Mouse (Mus musculus): ENCODE data around the gene Lamp1.

Lamp1 gene

DNA sequence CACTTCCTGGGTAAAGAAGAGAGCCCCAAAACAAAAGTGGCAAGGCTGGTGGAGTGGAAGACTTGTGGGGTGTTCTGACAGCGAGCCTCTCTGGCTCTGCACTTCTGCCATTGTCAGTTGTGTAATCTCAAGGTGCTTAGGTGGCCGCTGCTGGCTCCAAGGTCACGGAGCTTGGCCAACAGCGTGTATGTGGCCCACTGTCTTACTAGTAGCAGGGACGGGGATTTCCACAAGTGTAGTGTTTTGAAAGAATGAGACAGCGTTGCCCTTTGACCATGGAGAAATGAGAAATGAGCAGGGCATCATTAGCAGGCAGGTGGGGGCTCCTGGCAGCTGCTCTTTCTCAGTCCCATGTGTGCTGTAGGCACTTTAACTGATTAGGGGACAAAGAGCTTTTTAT lies 3.1 kb downstream of the Lamp1 start:
- in situ Hi-C loops (cut with MboI, MseI) = loop anchor here in 1 of 2 experiments (5.0 kb wide), 1 partner anchor 50 kb away; no protein-coding TSS in a partner anchor

DNA sequence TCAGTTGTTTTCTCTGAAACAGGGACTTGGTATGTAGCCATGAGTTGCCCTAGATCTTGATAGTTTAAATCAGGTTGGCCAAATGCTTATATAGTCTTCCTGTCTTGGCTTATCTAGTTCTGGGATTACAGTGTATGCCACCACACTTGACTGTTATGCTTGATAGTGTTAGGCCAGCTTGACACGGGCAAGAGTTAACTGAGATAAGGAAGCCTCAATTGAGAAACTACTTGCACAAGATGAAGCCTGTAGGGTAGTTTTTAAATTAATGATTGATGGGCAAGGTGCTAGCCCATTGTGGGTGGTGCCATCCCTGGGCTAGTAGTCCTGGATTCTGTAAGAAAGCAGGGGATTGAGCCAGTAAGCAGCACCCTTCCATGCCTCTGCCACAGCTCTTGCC lies 4.6 kb downstream of the Lamp1 start:
- in situ Hi-C loops (cut with MboI, MseI) = loop anchor here in 1 of 2 experiments (5.0 kb wide), 1 partner anchor 49 kb away; no protein-coding TSS in a partner anchor

DNA sequence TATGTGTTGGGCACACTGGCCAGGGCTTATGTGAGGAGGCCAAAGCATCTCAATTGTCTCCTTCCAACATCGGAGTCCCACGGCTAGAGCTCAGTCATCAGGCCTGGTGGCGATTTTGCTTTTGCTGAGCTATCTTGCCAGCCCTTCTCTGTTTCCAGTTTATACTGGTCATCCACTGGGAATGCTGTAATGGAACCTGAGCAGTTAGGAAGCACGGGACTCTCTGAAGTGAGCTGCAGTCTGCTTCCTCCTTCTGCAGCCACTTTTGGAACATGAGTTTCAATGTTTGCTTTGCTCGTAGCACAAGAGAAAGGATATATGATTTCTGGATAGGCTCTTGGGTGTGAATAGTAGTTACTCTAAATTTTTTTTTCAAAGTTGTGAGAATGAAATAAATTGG lies 5.4 kb downstream of the Lamp1 start:
- in situ Hi-C loops (cut with MboI, MseI) = loop anchor here in 1 of 2 experiments (5.0 kb wide), 1 partner anchor 48 kb away; no protein-coding TSS in a partner anchor

DNA sequence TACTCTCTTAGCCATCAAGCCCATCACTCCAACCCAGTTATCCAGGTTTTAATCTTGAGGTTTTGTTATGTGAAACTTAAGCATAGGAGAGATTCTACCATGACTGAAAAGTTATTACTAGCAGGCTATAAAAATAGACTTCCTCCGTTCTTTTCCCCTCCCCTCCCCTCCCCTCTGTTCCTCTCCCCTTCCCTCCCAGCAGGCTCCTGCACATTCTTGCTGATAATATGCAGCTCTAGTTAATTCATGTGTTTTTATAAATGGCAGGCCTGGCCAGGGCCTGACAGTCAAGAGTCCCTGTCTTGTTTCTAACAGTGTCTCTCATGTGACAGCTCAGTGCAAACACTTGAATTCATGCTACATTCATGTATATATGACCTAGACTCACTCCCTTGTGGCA lies 11.5 kb downstream of the Lamp1 start:
- in situ Hi-C loops (cut with MboI, MseI) = no loop called here

DNA sequence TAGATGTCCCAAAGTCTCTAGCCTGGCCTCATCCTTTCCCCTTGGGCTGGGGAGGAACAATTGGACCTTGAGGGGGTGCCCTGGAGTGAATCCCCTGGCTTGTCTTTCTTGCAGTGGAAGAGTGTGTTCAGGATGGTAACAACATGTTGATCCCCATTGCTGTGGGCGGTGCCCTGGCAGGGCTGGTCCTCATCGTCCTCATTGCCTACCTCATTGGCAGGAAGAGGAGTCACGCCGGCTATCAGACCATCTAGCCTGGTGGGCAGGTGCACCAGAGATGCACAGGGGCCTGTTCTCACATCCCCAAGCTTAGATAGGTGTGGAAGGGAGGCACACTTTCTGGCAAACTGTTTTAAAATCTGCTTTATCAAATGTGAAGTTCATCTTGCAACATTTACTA lies 15.3 kb downstream of the Lamp1 start:
- in situ Hi-C loops (cut with MboI, MseI) = no loop called here

DNA sequence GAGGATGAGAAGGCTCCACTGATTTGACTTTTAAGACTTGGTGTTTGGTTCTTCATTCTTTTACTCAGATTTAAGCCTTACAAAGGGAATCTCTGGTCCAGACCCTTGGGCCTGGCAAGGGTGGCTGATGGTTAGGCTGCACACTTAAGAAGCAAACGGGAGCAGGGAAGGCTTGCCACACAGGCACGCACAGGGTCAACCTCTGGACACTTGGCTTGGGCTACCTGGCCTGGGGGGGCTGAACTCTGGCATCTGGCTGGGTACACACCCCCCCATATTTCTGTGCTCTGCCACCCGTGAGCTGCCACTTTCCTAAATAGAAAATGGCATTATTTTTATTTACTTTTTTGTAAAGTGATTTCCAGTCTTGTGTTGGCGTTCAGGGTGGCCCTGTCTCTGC lies 15.8 kb downstream of the Lamp1 start:
- in situ Hi-C loops (cut with MboI, MseI) = no loop called here

DNA sequence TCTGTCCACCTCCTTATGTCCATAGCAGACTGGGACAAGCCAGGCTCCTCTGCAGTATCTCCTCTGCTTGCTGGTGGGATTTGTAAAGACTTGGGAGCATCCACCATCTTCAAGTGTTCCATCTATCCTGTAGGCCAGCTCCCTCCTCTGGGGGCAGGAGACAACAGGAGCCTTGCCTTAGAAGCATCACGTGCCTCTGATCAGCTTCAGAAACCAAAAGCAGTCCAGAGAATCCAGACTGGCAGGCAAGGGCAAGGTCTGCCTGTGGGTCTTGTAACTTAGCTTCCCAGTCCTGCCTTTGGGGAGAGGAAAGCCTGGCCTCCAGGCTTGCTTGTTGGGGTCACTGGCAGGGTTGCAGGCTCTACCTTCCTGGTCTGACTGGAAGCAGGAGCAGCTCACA lies 16.7 kb downstream of the Lamp1 start:
- in situ Hi-C loops (cut with MboI, MseI) = no loop called here

DNA sequence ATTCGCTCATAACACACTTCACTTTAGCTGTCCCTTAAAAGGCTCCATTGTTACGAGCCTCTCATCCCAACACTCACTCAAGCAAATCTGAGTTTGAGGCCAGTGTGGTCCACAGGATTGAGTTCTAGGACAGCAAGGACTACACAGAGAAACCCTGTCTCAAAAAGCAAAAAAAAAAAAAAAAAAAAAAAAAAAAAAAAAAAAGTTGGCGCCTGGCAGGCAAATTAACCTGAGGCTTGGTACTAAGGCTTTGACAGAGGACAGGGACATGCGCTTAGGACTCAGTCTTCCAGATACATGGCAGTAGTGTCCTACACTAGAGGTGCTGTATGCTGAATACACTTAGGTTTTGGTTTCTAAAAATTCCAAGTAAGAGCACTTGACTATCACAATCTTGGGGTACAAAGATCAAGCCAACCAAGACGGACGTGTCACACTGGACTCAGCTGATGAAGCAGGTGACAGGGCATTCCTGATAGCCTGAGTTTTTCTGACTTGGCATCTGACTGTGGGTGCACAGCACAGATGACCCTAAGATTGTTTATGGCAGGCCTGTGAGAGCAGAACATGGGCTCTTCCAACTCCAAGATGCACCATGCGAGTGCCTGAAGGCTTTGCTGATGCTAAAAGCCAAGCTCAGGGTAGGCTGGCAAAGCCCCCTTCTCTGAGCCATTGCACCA lies 18.4 kb downstream of the Lamp1 start:
- in situ Hi-C loops (cut with MboI, MseI) = no loop called here

DNA sequence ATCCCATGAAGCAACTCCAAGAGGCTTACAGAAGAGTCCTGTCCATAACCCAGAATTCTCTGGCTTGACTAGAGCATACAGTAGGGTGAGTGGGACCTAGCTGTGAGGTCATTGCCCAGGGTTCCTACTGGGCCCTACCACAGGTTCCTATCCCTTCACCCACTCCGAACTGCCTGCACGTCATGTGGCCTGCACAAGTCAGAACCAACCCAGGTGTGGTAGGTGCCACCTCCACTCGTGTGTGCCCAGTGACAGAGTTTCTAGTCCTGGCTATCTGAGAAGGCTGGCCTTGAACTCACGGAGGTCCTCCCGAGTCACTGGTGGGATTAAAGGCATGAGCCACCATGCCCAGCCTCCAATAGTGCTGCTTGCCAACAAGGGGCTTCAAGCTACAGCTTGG lies 19.2 kb downstream of the Lamp1 start:
- in situ Hi-C loops (cut with MboI, MseI) = no loop called here

DNA sequence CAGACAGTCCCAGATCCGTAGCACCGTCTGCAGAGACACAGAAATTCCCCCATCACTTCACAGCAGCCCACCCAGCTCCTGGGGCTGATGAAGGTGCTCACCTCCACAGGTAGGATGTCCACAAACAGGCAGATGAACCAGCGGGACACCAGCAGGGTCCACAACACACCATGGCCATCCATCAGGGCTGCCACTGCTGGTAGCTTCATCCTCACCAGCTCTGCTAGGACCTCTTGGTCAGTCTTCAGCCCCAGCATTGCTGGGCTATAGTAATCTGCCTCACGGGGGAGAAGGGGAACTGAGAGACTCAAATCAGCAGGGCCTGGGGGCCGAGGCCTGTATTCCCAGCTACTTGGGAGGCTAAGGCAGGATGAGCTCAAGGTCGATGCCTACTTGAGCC lies 20.5 kb downstream of the Lamp1 start:
- in situ Hi-C loops (cut with MboI, MseI) = no loop called here

DNA sequence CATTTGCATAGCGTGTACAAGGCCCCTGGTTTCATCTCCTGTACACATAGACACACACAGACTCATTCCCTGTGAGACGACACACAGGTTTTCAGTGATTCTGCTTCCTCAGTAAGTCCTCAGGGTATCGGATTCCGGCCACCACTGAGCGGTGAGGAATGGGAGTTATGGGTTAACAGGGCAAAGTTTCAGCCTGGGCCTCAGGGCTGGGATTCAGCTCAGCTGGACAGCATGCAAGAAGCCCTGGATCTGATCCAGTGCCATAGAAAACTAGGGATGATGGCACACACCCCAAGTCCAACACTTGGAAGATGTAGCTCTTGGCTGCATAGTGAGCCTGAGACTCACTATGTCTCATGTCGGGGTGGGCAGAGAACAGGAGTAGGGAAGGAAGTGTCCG lies 21.0 kb downstream of the Lamp1 start:
- in situ Hi-C loops (cut with MboI, MseI) = no loop called here

DNA sequence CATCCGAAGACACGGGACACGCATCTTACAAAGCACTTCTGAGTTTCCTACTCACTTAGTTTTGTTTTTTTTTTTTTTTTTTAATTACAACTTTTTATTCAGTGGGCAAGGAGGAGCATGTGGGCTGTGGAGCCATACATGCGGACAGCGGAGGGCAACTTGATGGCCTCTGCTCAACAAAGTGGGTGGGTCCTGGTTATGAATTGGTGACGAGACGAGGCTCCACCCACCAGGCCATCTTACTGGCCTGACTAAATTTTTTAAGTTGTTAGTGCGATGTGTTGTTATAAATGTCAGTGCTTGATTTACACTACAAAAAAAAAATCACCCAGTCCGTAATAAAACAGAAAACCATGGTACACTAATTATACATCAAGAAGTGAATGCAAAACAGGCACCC lies 21.4 kb downstream of the Lamp1 start:
- in situ Hi-C loops (cut with MboI, MseI) = no loop called here

DNA sequence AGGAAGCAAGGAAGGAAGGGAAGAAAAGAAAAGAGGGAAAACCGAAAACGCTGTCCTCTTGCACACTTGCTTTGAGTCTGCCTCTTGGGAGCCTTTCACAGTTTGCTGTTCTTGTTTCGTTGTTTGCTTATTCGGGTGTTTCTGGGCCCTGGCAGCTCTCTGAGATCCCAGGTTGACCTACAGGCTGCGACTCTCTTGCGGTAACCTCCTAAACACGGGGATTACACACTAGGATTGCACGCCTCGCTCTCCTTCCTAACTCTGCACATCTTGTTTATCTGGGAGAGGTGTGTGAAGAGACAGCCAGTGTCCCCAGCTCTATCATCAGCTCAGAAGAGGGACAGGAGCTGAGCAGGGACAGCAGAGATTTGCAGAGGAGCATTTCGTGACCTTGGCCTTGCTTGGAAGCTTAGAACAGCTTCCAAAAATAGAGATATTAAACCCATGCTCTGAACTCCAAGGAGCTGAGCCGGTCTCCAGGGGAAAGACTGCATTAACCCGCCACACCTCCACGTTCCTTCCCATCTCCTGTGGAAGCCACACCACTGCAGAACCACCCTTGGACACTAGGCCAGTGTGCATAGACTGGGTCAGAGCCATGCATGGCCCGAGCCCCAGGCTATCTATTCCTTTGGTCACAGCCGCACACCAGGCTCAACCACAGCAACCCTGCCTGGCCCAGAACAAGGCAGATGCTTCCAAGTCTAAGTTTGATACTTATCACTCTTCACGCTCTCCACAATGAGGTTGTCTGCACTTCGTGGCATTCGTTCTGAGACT lies 22.1 kb downstream of the Lamp1 start:
- in situ Hi-C loops (cut with MboI, MseI) = no loop called here

DNA sequence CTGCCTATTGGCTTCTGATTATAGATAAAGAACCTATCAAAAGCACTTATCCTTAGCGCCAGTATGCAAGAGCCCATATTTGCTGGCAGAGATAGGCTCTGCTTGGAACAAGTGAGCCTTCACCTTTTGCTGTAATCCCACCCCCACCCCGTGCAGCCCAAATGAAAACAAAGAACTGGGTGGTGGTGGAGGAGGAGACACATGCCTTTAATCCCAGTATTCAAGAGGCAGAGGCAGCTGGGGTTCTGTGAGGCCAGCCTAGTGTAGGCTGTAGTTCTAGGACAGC lies 22.7 kb downstream of the Lamp1 start:
- in situ Hi-C loops (cut with MboI, MseI) = no loop called here

DNA sequence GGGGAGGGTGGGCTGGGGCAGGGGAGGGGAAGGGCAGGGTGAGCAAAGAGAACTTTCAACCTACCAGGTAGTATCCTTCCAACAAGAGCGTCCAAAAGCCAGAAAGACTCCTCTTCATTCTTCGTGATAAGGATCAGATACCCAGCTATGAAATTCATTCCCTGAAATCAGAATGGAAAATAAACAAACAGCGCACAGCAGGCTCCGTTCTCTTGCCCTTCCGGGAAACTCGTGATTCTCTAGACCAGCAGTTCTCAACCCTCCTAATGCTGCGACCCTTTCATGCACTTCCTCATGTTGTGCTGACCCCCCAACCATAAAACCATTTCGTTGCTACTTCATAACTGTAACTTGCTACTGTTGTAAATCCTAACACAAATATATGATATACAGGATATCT lies 27.9 kb downstream of the Lamp1 start:
- in situ Hi-C loops (cut with MboI, MseI) = no loop called here

DNA sequence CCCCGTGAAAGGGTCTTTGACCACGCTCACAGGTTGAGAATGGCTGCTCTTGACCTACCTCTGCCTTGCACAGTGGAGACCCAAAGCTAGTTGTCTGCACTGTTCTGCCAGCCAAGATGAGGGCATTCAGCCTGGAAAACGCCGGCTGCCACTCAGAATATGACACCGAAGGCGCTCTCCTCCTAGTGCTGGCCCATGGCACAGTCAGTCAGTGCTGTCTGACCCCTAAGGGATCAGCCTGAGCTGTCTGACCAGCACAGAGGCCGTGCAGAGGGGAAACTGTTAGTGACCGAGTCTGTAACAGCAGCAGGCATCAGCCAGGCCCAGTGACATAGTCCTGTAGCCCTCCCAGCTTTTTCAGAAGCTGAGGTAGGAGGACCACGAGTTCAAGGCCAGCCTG lies 28.3 kb downstream of the Lamp1 start:
- in situ Hi-C loops (cut with MboI, MseI) = no loop called here

DNA sequence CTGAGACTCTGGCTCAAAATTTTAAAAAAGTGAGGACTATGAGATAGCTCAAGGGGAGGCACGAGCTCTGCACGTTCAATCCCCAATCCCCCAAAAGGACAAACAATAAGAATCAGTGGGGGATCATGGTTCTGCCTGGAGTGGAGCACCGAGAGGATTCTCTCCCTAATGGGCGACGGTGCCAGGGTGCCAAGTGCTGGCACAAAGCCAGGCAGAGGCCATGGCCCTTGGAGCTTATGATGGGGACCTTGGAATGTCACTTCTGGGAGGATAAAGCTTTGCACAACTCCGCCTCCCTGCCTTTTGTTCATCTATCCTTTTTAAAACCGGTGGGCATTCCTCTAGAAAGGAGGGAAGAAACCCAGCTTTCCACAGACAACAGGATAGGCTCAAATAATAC lies 28.7 kb downstream of the Lamp1 start:
- in situ Hi-C loops (cut with MboI, MseI) = no loop called here

DNA sequence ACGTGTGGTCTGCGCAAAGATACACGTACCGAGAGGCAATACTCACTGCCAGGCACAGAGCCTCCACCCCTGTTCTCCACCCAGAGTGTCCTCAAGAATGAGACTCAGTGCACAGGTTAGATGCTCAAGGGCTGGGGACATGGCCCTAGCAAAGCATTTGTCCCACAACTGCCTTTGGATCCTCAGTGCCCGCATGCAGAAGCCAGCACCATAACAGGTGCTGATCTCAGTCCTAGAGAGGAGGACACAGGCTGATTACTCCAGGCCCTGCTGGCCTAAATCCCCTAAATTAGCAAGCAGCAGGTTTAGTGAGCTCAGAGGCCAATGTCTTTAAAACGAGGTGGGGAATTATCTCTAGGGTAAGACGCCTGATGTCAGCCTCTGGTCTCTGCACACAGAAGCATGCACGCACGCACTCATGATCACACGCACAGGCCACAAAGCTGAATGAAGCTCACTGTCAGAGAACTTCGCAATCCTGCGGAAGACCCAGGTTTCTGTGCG lies 29.1 kb downstream of the Lamp1 start:
- in situ Hi-C loops (cut with MboI, MseI) = no loop called here

DNA sequence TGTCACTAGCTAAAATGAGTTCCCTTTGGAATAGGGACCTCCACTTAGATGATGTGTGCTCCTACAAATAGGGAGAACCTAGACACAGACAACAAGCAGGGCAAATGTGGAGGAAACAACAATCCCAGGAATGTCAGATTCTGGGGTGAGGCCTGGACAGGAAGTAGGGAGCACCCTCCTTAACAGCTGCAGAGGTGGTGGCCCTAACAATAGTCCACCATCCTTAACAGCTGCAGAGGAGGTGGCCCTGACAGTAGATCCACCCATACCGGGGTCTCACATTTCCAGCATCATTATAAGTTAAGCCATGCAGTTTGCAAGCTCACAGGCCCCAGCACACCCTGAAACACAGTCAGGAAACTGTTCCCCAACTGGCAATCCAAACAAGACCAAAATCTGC lies 29.9 kb downstream of the Lamp1 start:
- in situ Hi-C loops (cut with MboI, MseI) = no loop called here

DNA sequence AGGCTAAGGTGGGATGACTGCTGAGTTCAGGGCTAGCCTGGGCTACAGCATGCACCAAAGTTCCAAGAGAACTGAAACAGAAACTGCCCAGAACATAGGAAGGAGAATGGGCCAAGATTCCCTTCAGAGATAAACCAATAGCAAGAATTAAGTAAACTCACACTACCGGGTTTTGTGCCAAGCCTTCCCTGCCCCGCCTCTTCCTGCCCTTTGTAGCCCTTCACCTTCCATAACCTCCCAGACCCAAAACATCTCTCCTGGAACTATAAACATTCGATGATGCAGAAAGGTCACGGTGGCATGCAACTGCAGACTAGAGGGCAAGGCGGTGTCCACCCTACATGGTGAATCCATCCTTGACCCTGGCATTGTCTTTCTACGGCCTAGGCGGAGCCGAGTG lies 31.3 kb downstream of the Lamp1 start:
- in situ Hi-C loops (cut with MboI, MseI) = no loop called here

DNA sequence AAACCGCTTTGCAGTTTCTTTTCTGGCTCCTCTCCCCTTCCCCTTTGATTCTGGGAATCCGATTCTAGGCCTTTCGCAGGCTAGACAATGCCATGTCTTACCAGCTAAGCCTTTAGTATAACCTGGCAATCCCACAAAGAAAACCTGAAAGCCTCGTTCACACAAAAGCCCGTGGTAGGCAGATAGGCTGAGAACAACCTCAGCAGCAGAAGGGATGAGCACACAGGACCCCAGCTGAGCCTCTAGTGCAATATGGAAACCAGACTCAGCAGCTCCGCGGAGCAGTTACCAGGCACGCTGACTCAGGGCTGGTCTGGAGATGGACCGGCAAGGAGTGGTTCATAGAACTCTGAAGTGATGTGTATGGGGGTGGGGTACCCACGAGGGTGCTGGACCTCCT lies 35.9 kb downstream of the Lamp1 start:
- in situ Hi-C loops (cut with MboI, MseI) = no loop called here

DNA sequence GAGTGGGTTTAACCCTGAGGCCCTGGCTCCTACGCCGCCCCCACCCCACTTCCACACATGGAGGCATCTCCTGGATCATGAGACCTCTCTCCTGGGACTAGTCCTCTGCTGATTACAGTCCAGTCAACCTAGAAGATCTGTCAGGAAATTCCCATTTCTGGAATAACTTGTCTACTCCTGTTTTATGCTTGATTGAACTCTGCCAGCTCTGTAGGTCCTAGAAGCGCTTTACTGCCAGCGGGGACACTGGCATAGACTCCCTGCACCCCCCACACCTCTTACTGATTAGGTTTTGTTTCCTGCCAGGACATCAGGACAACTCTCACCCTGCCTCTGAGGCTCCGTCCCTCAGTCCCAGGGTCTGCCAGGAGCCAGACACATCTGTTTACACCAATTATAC lies 38.5 kb downstream of the Lamp1 start:
- in situ Hi-C loops (cut with MboI, MseI) = no loop called here

DNA sequence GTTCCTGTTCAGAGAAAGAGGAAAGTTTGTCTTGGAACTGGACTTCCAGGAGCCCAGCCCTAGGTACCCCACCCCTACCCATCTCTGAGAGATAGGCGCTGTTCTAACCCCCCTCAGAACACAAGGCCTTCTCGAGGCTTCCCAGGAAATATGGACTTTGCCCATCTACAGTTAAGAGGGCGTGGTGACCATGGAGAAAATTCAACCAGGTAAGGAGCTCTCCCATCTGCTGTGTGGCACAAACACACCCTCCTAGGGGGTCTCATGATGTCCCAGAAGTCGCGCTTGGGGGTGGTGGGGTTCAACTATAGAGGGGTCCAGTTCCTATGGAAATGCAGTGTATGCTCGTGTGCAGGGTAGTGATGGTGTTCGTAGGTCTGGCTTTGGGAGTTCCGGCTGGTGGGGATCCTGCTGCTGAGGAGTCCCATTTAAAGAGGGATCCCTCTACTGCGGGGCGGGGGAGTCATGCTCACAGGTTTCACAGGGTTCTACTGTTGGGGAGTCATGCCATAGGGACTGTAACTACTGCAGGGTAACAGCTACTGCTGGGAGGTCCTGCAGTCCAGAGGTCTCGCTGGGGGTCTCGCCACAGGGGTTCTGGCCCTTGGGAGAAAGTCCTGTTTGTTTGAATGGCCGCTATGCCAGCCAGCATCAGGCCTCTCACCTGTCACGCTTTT lies 40.6 kb downstream of the Lamp1 start:
- in situ Hi-C loops (cut with MboI, MseI) = loop anchor here in 1 of 2 experiments (10.0 kb wide), 1 partner anchor 1735 kb away; no protein-coding TSS in a partner anchor

All from T-helper 17 cell (primary cell).